Mouse (Mus musculus): ENCODE data around the gene Bmp4.

DNA sequence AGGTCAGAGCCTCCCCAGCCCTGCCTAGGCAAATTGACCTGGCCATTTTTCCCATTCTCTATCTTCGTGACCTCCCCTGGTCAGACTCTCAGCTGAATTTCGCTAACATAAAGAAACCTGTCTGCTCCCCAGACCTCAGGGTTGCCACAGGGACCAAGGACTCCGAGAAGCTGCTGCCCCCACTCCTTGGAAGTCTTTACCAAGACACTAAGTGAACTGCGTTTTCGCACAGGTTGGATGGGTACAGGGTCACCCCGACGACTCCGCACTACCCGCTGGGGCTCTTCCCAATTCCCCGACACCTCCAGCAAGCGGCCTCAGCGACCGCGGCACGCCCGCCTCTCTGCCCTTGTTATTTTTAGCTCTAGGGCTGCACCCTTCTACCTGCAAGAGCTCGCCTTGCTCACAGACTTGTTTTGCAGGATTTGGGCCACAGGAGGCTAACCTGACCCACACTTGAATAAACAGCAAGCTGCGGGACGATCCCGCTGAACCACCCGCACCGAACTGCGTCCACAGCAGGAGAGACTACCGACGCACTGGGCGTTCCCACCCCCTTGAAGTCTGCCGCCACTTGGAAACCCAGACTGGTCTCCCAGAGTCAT, 7.7 kb upstream of the Bmp4 start:
- TF ChIP-seq CTCF (IDR thresholded peaks at IDR 0.05; ENCODE audit: borderline replicate concordance, control insufficient read depth, extremely low read depth, insufficient read depth, low read length, poor library complexity) (no peak), POLR2A (IDR thresholded peaks at IDR 0.05; ENCODE audit: control insufficient read depth, extremely low read depth, insufficient read depth, low read length, poor library complexity) (no peak)
